Mouse (Mus musculus) right cerebral cortex, adult 2 months (tissue): ENCODE data around the gene Olfr143.

ENCODE experiments used
- DNase-seq, 2 experiments: peaks; one replicate each; pipeline ENCODE4 v3.0.0; 2021 to 2022; ENCODE audit warnings: low spot score in 2 of 2

The Olfr143 gene

DNA sequence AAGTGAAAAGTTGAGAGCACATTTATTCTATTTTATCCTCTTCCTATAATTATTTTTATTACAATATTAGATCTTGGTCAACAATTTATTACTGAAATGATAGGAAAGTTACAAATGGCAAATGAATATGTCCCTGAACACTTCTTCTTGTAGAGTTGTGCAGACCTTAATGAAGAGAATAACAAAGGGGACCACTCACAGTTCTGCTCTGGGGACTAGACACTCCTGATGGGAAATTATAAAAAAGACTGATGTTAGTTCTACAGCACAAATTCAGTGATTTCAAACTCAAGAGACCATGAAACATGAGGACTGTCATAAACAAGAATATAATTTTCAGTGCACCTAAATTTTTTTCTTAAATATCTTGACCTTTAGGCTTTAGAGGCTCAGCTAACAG lies at the start of gene Olfr143:
Olfr143 (plus strand) TSS at position 301 of the 400 bp plus-strand sequence.
- no peak for DNase-seq

DNA sequence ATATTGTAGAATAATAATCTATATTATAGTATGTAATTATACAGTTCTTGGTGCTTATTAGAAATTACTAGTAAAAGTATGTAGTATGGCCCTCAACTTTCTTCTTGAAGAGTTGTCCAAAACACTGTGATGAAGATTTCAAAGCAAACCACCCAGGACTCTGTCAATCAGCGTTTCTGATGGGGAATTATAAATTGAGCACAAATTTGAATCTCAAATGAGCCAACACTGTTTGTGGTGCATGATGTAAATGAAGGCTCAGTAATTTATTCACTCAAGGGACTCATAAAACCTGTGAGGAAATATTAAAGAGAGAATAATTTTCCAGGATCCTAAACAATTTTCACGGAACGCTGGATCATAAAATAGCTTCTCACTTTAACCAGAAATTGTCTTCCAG lies 44.5 kb upstream of the Olfr143 start, which contains the start of gene Olfr893:
Olfr893 (plus strand) TSS at position 301 of the 400 bp plus-strand sequence.
- DNase-seq, result no peak

DNA sequence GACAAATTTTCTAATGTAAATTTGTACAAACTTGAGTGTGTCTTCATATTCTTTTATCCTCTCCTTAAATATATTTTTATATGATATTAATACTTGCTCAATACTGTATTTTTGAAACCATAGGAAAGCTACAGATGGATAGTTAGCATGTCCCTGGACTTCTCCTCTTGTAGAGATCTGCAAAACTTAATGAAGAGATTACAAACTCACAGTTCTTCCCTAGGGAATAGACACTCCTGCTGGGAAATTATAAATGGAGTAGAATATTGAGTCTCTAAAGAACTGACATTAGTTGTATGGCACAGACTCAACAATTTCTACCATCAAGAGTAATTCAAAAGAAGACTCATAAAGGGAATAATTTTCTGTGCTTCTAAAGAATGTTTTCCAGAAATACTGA lies 34.8 kb upstream of the Olfr143 start, which contains the start of gene Olfr894:
Olfr894 (plus strand) TSS at position 301 of the 400 bp plus-strand sequence.
- DNase-seq, result no peak

DNA sequence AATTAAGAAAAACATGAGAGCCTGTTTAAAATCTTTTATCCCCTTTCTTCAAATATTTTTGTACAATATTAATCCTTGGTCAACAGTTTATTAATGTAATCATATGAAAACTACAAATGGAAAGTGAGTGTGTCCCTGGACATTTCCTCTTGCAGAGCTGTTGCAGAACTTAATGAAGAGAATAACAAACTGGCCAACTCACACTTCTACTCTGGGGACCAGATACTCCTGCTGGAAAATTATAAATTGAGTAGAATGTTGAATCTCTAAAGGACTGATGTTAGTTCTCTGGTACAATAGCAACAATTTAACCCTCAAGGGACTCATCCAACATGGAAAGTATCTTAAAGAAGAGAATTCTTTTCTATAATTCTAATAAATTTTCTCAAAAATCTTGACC lies 15.0 kb downstream of the Olfr143 start, which contains the start of gene Olfr895:
Olfr895 (plus strand) TSS at position 301 of the 400 bp plus-strand sequence.
- no peak for DNase-seq

DNA sequence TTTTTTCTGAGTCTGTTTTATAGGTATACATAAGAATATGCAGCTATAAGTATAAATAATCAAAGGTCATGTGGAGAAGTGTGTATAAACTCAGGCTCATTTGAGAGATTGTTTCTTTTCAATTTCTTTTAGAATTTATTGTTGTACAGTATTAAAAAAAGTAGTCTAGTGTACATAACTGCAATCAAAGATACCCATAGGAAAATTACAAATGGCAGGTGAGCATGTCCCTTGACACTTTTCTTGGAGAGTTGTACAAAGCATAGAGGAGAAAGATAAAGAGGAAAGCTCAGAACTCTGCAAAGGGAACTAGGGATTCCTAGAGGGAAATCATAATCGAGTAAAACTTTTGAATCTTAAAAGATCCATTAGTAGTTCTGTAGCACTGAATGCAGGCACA lies 38.2 kb downstream of the Olfr143 start, which contains the start of gene Olfr896-ps1:
Olfr896-ps1 (plus strand) TSS at position 301 of the 400 bp plus-strand sequence.
- DNase-seq, result no peak
